Mouse (Mus musculus) c-Kit-negative CD71-positive TER-119-positive erythroid progenitor cells, embryonic 14.5 days (primary cell): ENCODE results near the gene Fbrsl1.
"Not testable (repeated sequence)": the region's sequence is repeated elsewhere in the genome, so short reads cannot be mapped to it uniquely, and the experiment has no call there.

Experiments used
- DNase-seq: peaks from one replicate; pipeline ENCODE4 v3.0.0-alpha.2; 2013; ENCODE audit warnings: low read depth, low spot score

Gene Fbrsl1

DNA sequence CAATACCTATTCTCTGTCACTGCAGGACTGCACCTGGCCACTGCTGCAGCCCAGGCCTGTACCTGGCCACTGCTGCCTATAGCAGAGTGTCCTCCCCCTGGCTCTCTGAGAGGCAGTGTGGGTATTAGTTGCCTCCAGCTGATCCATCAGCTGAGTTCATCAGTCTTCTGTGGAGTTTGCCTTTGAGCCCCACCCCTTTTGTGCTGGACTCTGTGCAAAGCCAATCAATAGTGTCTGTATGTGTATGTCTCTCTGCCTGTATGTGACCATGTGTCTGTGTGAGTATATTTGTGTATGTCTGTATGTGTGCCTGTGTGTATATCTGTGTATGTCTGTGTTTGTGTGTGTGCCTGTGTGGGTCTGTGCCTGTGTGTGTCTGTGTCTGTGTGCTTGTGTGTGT, 7.0 kb upstream of the Fbrsl1 start:
- DNase-seq, result no peak

DNA sequence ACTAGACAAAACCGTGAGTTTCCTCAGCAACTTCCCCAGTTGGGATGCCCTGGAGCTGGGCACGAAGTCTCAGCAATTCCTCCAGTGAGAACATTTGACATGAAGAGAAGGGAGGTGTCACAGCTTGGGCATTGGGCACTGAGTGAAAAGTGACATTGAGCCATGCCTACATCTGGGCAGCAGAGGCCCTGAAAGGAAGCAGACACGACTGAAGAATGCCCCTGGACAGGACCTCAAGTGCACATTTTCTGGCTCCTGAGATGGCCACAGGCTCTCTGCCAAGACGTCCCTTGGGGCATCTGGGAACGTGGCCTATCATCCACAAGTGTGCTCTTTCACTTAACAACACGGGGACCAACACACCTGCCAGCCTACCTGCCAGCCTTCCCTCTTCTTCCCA, 991 bp upstream of the Fbrsl1 start:
- DNase-seq, result no peak

DNA sequence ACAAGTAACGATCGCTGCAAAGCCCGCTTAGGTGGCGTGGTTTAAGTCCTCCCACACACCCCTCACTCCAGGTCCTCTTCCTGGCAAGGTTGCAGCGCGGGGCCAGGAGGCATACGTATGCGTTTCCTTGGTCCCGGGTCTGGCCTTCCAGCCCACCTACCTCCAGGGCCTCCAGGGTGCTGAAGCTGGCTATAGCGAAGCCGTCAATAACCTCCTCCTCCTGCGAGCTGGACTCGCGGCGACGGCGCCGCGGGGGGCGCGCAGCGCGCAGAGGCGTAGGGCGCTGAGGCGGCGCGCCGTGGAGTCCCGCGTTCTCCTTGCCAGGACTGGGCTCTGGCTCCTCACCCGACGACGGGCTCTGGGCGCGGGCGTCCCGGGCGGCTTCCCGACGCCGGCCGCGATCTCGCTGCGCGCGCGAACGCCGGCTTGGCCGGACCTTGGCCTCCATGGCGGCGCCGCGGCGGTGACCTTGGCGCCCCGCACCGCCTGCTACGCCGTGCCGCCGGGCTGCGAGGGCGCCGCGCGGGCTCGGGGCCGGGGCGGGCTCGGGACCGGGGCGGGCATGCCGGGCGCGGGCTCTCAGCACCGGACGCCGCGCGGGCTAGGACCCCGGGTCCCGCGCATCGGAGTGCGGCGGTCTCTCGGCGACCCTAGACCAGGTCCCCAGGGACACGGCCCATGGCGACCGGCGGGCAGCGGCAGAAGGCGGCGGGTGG, 425 bp downstream of the Fbrsl1 start:
- no peak for DNase-seq

DNA sequence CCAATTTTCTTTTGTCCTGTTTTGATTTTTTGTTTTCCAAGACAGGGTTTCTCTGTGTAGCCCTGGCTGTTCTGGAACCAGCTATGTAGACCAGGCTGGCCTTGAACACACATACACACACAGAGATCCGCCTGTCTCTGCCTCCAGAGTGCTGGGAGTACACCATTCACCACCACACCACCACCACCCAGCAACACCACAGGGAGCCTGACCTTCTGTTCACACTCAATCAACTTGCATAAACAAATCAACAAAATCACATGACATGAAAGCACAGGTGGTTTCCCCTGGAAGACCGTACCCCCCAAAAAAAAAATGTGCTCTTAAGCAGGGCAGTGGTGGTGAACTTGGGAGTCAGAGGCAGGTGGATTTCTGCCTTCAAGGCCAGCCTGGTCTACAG, 3.8 kb downstream of the Fbrsl1 start:
- no peak for DNase-seq

DNA sequence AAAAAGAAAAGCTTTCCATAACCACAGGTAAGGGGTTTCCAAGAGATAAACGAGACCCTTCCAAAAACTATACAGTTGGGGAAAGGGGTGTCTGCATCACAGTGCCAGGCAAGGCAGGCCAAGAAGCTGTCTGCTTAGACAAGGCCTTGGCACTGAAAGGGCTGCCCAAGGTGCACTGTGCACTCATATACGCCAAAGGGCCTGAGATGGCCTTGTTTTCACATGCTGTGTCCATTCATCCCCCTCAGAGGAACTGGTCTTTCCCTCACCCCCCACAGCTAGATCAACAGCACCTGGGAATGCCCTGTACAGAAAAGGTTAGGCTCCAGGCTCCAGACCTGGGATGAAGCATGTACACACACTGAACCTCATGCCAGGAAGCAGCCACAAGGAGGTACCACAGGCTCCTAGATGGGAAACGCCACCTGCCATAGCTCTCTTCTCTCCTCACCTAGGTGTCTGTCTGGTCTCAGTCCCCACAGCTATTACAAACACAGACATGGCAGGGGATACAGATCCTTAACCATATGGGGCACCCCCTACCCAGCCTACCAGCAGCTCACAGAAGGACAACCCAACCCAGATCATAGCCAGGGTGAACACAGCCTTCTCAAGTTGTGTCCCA, 5.2 kb downstream of the Fbrsl1 start:
- DNase-seq, result no peak

DNA sequence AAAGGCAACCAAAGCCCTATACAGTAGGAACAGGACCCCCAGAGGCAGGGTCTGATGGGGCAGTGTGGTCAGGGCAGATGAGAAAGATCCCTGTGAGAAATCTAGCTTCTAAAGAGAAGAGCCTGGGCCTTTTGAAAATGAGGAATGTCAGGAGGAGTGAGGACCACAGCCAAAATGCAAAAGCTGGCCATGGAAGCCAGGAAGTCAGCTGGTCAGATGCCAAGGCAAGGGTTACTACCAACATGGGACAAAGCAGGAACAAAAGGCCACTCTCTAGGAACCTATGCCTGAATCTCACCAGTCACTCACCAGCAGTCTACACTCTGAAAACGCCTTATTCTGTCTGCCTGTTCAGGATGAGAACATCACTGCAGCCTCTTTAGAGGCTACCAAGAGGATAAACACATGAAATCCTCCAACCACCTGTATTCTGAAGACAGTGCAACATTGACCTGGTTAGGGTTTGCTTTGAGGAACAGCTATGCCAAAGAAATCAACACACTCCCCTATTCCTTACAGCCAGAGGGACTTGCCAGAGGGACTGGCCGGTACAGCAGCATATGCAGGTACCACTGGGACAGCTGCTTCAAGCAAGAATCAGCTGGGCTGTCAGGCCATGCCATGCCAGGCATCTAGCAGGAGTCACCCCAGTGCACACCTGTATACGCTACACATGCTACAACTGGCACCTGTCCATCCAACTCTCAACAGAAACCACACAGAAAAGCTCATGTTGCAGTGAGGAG, 8.6 kb downstream of the Fbrsl1 start:
- DNase-seq, result no peak

DNA sequence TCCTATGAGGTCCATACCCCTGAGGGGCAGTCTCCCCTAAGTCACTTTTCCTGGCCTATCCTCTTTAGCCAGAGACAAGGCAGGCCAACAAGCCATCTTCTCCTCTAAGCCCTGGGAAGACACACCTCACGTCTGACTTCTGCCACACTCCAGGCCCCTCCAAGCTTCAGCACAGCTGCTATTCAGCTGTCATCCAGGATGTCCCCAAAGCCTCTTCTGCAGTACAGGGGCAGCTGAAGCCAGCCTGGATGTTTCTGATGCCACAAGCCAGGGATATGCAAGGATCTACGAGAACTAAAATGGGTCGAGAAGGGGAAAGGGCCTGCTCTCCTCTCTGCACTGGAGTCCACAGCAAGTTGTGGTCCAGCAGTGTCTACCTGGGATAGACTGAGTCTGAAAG, 9.7 kb downstream of the Fbrsl1 start:
- DNase-seq, result no peak

DNA sequence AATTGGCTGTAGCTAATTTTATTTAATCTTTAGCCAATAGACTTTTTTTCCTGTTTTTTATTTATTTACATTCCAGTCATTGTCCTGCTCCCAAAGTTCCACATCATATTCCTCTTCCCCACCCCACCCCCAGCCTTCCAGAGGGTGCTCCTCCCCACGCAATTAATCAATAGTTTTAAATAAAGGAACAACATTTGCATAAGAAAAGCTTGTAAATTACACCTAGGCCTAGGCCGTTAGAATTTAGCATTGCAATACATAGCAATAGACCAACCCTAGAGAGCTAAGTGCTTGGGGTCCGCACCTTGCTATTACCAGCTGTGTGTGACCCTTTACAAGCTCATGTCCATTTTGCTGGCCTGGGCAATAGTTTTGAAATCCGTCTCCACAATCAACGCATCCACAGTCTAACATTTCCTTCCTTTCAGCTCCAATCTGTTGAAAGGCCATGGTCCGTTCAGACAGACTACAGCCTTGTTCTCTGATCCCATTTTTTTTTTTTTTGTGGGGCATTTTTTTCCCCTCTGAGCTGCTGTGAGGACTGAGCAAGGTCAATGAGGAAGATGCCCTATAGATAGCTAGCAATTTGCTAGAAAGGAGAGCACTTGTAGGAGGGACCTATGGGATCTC, 10.6 kb downstream of the Fbrsl1 start:
- no peak for DNase-seq

DNA sequence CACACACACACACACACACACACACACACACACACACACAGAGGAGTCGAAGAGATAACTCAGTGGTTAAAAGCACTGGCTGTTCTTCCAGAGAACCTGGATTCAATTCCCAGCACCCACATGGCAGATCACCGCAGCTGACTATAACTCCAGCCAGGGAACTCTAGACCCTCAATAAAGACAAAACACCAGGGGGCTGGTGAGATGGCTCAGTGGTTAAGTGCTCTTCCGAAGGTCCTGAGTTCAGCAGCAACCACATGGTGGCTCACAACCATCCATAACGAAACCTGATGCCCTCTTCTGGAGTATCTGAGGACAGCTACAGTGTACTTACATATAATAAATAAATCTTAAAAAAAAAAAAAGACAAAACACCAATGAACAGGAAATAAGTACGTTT, 12.1 kb downstream of the Fbrsl1 start:
- not testable (repeated sequence) for DNase-seq

DNA sequence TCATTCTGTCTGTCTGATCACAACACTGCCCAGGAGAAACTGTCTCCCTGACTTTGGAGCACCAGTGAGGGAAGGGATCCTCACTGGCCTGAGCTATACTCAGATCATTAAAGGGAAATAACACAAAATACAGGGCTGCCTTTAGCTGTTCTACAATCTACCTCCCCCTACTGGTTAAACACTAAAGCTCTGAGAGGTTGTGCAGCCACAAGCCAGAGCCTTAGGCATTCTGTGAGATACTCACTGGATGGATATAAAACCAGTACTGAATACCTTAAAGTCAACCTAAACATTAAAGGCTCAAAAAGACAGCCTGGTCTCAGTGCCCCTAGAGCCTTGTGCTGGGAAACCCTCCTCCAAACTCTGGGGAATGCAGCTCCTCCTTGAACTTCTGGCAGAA, 13.5 kb downstream of the Fbrsl1 start:
- DNase-seq, result no peak

DNA sequence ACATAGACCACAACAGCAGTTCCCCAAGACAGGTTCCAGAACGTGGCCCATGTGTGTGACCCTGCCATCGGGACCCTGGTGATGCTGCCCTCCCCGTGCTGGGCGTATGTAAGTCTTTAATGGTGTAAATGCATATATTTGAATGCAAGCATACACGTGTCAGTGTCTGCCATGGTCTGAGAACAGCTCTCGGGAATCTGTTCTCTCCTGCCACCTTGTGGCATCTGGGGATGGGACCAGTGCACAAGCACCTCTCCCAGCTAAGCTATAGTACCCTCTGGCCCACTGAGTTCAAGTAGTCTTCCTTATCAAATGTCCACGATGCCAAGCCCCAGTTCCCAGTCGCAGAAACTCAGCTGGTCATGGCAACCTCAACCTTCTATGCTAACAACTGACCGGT, 19.3 kb downstream of the Fbrsl1 start:
- DNase-seq, result no peak

DNA sequence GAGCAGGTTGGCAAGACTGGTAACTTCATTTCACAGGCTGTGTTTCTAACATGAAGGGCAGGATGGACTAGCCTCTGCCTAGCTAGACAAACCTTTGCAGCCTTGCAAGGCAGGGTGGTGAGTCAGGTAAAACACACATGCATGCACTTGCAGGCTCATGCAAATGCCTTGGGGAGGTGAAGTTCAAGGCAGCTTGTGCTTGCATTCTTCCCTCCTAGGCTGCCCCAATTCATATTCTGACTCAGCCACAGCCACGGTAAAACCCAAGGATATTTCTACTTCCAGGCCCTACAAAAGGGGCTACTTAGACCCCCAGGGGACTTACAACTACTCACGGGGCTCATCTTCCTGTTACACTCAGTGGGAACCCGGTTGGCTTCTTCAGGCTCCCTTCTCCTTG, 20.0 kb downstream of the Fbrsl1 start:
- DNase-seq, result no peak

DNA sequence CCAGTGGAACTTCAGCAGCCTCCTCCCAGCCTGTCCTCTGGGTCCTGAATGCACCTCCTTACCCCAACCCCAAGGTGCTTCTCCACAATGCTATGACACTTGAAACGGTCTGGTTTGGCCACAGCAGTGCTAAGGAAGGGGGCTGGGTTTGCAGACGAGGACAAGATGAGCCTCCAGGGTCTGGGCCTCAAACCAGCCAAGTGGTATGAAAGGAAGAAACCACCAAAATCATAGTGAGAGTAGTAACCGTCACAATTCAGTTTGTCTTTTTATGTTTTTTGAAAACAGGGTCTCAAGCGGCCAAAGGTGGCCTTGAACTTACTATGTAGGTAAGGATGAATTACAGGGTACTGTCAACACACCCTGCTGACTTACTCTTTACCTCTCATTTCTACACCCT, 23.1 kb downstream of the Fbrsl1 start:
- no peak for DNase-seq

DNA sequence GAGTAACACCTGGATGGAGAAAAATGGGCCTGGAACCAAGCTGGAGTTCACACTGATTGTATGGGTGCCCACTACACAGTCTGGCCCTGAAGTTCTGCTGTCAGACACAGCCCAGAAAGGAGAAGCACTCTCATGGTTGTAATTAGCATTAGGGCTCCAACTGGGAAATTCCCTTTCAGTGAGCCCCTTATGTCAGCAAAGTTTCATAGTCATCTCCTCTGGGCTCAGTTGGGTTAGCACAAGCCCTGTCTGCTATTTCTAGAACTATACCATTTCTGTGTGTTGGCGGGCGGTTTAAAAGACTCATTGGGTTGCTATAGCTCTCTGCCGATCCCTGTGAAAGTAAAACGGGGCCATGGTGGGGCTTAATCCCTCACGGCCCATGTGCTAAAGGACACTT, 24.1 kb downstream of the Fbrsl1 start:
- DNase-seq, result no peak

DNA sequence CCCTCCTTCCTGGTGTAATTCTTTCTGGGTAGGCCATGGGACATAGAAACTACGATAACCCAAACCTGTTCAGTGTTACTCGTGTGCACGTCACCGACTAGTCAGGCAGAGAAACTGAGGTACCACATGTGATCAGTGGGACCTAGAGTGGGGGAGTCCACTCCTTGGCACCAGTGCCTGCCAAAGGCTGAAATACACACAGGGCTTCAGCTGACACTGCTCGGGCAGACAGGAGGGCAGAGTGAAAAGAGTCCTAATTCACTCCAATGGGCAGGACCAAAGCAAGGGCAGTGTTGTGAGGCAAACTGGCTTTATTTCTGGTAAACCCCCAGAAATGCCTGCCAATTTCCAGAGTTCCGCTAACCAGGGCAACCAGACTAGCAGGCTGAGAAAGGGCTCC, 26.9 kb downstream of the Fbrsl1 start:
- no peak for DNase-seq

DNA sequence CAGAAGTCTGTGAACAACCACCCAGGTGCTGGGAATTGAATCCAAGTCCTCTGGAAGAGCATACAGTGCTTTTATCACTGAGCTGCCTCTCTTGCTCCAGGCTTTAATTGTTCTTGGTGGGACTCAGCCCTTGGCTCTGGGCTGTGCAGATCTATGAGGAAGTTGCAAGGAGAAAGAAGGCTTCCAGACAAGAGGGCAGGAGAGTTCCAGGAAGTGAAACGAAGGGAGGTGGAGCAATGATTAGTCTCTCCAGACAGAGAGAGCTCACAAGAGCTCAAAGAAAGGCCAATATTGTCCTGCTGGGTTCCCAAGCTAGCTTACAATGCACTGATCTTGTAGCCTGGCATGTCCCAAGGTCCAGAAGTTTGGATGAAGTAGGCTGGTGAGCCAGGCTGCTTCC, 27.4 kb downstream of the Fbrsl1 start:
- no peak for DNase-seq

DNA sequence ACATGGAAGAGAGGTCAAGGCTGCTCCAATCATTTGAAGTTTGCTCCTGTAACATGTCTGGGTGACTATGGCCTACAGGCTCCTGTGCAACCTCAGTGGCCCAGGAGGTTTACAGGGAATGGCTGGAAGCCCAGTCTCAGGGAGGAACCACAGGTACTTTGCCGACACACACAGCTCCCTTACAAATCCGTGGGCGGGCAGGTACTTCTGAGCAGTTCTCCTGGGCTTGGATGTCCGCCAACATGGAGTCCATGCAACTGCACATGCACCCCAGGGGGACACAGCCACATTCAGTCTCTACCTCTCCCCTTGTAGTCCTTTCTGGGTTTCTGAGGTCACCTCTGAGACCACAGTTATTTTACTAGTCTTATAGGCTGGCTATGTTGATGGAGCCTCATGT, 28.1 kb downstream of the Fbrsl1 start:
- DNase-seq, result no peak

DNA sequence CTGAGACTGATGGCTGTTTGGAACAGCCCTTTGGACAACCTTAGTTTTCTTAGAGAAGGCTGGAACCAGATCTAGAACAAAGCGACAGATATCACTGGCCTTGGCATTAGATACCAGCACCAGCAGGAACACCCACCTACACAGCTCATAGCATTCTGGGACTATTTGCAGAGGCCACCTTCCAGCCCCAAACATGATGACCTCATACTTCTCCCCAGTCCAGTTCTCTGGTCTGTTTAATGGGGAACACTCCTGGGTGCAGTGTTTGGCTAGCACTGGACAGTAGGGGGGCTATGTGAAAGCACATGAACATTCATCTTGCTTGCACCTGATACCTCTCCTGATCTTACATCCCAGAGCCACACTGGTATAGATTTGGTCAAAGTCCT, 29.8 kb downstream of the Fbrsl1 start:
- DNase-seq, result no peak

DNA sequence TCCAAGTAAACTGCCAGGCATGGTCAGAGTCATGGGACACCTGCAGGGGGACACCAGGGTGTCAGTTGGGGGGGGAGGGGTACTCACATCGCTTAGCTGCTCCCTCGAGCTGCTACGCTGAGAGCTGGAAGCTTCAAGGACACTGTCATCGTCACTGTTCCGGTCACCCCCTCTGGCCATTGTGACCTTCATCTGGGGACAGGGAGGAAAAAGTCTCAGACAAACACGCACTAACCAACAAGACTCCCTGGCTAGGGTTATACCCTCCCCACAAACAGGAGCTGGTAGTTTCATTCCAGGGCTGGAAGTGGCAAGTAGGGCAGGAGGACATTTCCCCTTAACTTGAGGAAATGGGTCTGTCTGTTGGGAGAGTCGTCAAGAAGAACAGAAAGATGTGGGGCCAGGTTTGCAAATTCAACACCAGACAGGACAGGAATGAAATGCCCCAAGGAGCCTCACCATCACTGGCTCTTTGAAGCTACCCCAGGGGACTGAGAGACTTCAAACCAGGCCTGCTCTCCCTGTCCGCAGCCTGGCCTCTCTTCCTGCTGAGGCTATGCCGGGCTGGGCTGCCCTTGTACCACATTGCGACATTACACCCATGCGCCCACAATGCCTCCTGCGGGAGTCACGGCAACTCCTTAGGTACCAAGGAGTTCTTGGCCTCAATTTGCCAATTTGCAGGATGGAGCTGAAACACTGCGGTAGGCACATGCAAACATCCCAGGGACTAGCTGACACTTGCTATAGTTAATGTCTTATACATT, 30.4 kb downstream of the Fbrsl1 start:
- no peak for DNase-seq

DNA sequence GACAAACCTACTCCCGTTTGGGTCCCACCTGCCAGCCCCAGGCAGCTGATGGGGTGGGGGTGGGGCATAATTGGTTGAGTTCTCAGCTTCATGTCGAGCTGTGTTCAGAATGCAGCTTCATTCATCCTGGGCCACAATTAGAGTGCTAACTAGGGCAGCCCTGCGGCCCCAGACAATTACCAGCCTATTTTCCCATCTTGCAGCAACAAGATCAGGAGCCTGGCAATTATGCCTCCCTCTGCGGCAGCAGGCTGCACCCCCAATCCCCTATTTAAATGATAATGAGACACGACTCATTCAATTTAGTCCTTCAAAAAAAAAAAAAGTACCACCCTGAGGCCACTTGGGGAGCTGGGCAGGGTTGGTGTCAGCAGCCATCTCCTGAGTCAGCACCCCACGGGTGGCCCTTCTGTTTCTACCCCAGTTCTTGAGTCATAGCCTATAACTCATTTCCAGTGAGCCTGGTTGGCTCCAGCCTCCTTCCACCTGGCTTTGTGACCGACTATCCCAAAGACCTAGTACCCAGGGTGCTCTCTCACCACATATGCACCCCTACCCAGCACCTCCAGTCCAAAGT, 31.4 kb downstream of the Fbrsl1 start:
- DNase-seq, result no peak
